In the genomic region with DNA sequence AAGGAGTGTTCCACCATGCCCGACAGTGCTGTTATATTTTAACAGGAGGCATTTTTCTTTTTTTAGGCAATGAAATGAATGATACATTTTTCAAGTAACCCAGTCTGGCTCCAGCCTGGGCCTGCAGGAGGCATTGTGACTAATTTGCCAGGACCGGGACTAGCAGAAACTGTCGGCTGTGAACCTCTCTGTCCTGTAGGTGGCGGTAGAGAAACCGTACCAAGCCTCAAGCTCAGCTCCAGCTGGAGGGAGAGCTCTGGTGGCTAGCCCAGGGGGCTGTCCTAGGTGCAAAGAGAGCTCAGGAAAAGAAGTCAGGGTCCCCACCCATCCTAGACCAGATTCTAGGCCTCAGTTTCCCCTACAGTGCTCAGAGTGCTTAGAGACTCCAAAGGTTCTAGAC, we compare ENCODE assay signal across 9 mouse cellular contexts. TPM values are rescaled to one million over a fixed set of nuclear protein-coding genes. Genes with fewer than 3 reads are reported as not detected.
DNase-seq lines count a peak whose midpoint lies in the region; ATAC-seq and TF ChIP-seq lines count a peak whose summit lies in the region.
"Had no signal": no experiment of that assay in that cellular context is flagged by ENCODE, and none has a peak within 500 bp of the region (broad histone marks: within the 10 kb centered on the region; RNA-seq: fewer than 3 reads in every experiment).

No protein-coding gene starts in this region.

- WGBS in heart, postnatal 0 days: under 1% methylated on average over 5 of the region's 5 CpGs
- WGBS in thymus, adult 2 months: 4% methylated on average over 5 of the region's 5 CpGs

- H3K4me2 ChIP-seq in heart, postnatal 0 days (ENCODE audit: low read depth, low read length): no peak overlapping the region
- H3K4me2 ChIP-seq: heart, embryonic 15.5 days had no signal

- no peak for TF ChIP-seq POLR2A in brain, embryonic 14.5 days (IDR thresholded peaks at IDR 0.05; ENCODE audit: borderline replicate concordance, extremely low read depth, insufficient read depth, insufficient read length, poor library complexity, severe bottlenecking)
- TF ChIP-seq POLR2A in thymus, adult 2 months (IDR thresholded peaks at IDR 0.05; ENCODE audit: control insufficient read depth, extremely low read depth, insufficient read depth, low read length, poor library complexity): no peak

- no peaks in the 10 kb centered on the region for H3K36me3 ChIP-seq in E14TG2a.4 (ENCODE audit: insufficient read depth, low read length)
- H3K36me3 ChIP-seq in heart, postnatal 0 days (replicated peaks; ENCODE audit: control insufficient read depth, insufficient read depth, low read length): no peaks in the 10 kb centered on the region
- H3K36me3 ChIP-seq in thymus, adult 2 months (ENCODE audit: control insufficient read depth, insufficient read depth, low read length): no peaks in the 10 kb centered on the region
- H3K36me3 ChIP-seq: heart, embryonic 15.5 days had no signal

- no peak overlapping the region for H3K27ac ChIP-seq in heart, postnatal 0 days (ENCODE audit: low read depth)
- H3K27ac ChIP-seq in thymus, adult 2 months (ENCODE audit: control insufficient read depth, insufficient read depth, low read length): no peak overlapping the region
- H3K27ac ChIP-seq: heart, embryonic 15.5 days had no signal

- TF ChIP-seq EP300 in heart, postnatal 0 days (IDR thresholded peaks at IDR 0.05; ENCODE audit: low read depth): no peak

- no peaks in the 10 kb centered on the region for H3K27me3 ChIP-seq in E14TG2a.4 (ENCODE audit: insufficient read depth, low read length)
- 0 out of 2 replicates have a peak, but pooled peaks cover 3% of the 10 kb centered on the region for H3K27me3 ChIP-seq in heart, postnatal 0 days (ENCODE audit: control insufficient read depth, insufficient read depth, low read length)
- no peaks in the 10 kb centered on the region for H3K27me3 ChIP-seq in thymus, adult 2 months (ENCODE audit: control insufficient read depth, insufficient read depth, low read length)
- H3K27me3 ChIP-seq: heart, embryonic 15.5 days had no signal

- peak; percentile 90 for DNase-seq in brain, embryonic 14.5 days (ENCODE audit: low read depth)
- DNase-seq in fibroblast of lung, adult 2 months (ENCODE audit: low read depth): peak; percentile 87
- peak; percentile 87 for DNase-seq in heart, postnatal 0 days (ENCODE audit: low spot score)
- peak; percentile 89 to 91 for DNase-seq in kidney, postnatal 25 days
- DNase-seq in lung, adult 18-20 months: peak; percentile 82 to 86
- peak; percentile 44 for DNase-seq in ovary, postnatal 10 days (ENCODE audit: low spot score)
- peak; percentile 84 for DNase-seq in thymus, adult 2 months

- no peak overlapping the region for H3K9ac ChIP-seq in heart, postnatal 0 days (replicated peaks; ENCODE audit: low read depth, low read length)
- H3K9ac ChIP-seq: heart, embryonic 15.5 days had no signal

- H3K4me3 ChIP-seq in E14TG2a.4 (replicated peaks; ENCODE audit: low read length): peak overlapping the region; percentile 51
- no peak overlapping the region for H3K4me3 ChIP-seq in heart, postnatal 0 days (ENCODE audit: low read depth, low read length)
- no peak overlapping the region for H3K4me3 ChIP-seq in thymus, adult 2 months (ENCODE audit: control insufficient read depth, insufficient read depth, low read length)
- H3K4me3 ChIP-seq: heart, embryonic 15.5 days had no signal

- peaks cover 43% of the 10 kb centered on the region for H3K4me1 ChIP-seq in E14TG2a.4 (replicated peaks; ENCODE audit: low read depth, low read length)
- 0 out of 2 replicates have a peak, but pooled peaks cover 5% of the 10 kb centered on the region for H3K4me1 ChIP-seq in heart, postnatal 0 days (ENCODE audit: control insufficient read depth, insufficient read depth)
- H3K4me1 ChIP-seq in thymus, adult 2 months (replicated peaks; ENCODE audit: control insufficient read depth, insufficient read depth, low read length): peaks cover 20% of the 10 kb centered on the region

- TF ChIP-seq CTCF in E14TG2a.4 (conservative IDR thresholded peaks at IDR 0.05; ENCODE audit: low read length): peak; percentile 75
- TF ChIP-seq CTCF in brain, embryonic 14.5 days (IDR thresholded peaks at IDR 0.05; ENCODE audit: borderline replicate concordance, extremely low read depth, insufficient read depth, insufficient read length): peak; percentile 92
- peak; percentile 91 for TF ChIP-seq CTCF in heart, postnatal 0 days (IDR thresholded peaks at IDR 0.05; ENCODE audit: low read depth)
- peak; percentile 89 for TF ChIP-seq CTCF in thymus, adult 2 months (IDR thresholded peaks at IDR 0.05; ENCODE audit: borderline replicate concordance, control insufficient read depth, extremely low read depth, insufficient read depth, low read length, poor library complexity)

- no peaks in the 10 kb centered on the region for H3K9me3 ChIP-seq in E14TG2a.4 (ENCODE audit: low read length)
- H3K9me3 ChIP-seq in heart, postnatal 0 days (replicated peaks; ENCODE audit: control insufficient read depth, low read length): no peaks in the 10 kb centered on the region
- H3K9me3 ChIP-seq: heart, embryonic 15.5 days had no signal

- ATAC-seq in heart, postnatal 0 days (ENCODE audit: insufficient read depth, low read depth): peak; percentile 62; the same call in 1 of the 2 replicates

RNA-seq across cellular contexts. Expression of gene Slc25a25, which starts 37.4 kb away (rescaled TPM):
- polyA plus RNA-seq in brain, embryonic 14.5 days (2012; rRNA removed): 40.2 and 46.1 TPM in 2 replicates
- 12.5 and 16.0 TPM in 2 replicates for total RNA-seq in heart, postnatal 0 days (2014; rRNA removed; ENCODE audit: low replicate concordance)
- 6.5 and 6.6 TPM in 2 replicates for polyA plus RNA-seq in heart, postnatal 0 days (2015; fragmentation: Nextera tagmentation; extraction: Ambion mirVana)
- 25.3 and 29.3 TPM in 2 replicates for polyA plus RNA-seq in thymus, adult 2 months (2012; rRNA removed)

RNA-seq across cellular contexts. Expression of gene Naif1, which starts 38.4 kb away (rescaled TPM):
- 4.8 and 5.1 TPM in 2 replicates for polyA plus RNA-seq in brain, embryonic 14.5 days (2012; rRNA removed)
- 3.2 and 4.2 TPM in 2 replicates for total RNA-seq in heart, postnatal 0 days (2014; rRNA removed; ENCODE audit: low replicate concordance)
- polyA plus RNA-seq in heart, postnatal 0 days (2015; fragmentation: Nextera tagmentation; extraction: Ambion mirVana): 3.3 and 3.5 TPM in 2 replicates
- polyA plus RNA-seq in thymus, adult 2 months (2012; rRNA removed): 8.8 and 9.2 TPM in 2 replicates

RNA-seq across cellular contexts. Expression of gene Fam102a, which starts 46.5 kb away (rescaled TPM):
- polyA plus RNA-seq in brain, embryonic 14.5 days (2012; rRNA removed): 7.7 and 12.9 TPM in 2 replicates
- total RNA-seq in heart, postnatal 0 days (2014; rRNA removed; ENCODE audit: low replicate concordance): 11.2 and 12.3 TPM in 2 replicates
- polyA plus RNA-seq in heart, postnatal 0 days (2015; fragmentation: Nextera tagmentation; extraction: Ambion mirVana): 2.8 and 3.1 TPM in 2 replicates
- 57.4 and 66.7 TPM in 2 replicates for polyA plus RNA-seq in thymus, adult 2 months (2012; rRNA removed)
